Mouse (Mus musculus): Measurements from ENCODE around the gene Soga3. TPM values are rescaled to one million over a fixed set of nuclear protein-coding genes. Genes with fewer than 3 reads are reported as not detected.

Soga3 gene
- polyA plus RNA-seq, 1 experiment from 2014 or later = 110 TPM

GRCm38 (mm10) chr10:29217451-29217850 is 73.8 kb downstream of the Soga3 start:
- WGBS = 67% methylated on average over 2 of the region's 2 CpGs
- no peak for ATAC-seq (ENCODE audit: low read depth)
- H3K27ac ChIP-seq (ENCODE audit: low read depth, low read length) = no peak overlapping the region
- H3K4me2 ChIP-seq (ENCODE audit: low read depth, low read length) = no peak overlapping the region
- peaks cover 6% of the 10 kb centered on the region; the same call in 1 of the 2 replicates for H3K36me3 ChIP-seq (ENCODE audit: control insufficient read depth, insufficient read depth, low read length)
- no peaks in the 10 kb centered on the region for H3K9me3 ChIP-seq (ENCODE audit: control insufficient read depth, low read length)
- H3K9ac ChIP-seq (replicated peaks; ENCODE audit: low read depth, low read length) = no peak overlapping the region
- no peaks in the 10 kb centered on the region for H3K4me1 ChIP-seq (ENCODE audit: control insufficient read depth, insufficient read depth, low read length)
- no peak overlapping the region for H3K4me3 ChIP-seq (ENCODE audit: low read depth, low read length)
- H3K27me3 ChIP-seq (ENCODE audit: control insufficient read depth, insufficient read depth, low read length) = no peaks in the 10 kb centered on the region

DNA sequence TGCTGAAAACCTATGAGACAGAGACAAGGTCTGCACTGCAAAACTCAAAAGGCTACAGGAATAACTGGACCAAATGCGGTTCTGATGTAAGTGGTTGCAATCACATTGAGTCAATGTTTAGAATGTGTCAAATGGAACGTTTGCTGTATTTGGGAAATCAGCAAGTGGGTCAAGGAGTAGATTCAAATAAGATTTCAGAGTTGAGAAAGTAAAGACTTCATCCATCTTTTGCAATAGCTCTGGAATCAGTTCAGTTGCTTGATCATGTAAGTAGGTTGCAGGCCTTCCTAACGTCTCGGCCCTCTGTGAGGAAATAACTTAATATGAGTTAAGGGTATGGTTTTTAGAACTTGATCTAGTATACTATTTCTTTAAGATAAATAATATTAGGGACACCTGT is 81.7 kb downstream of the Soga3 start:
- Histone ChIP-seq H3K27me3 (ENCODE audit: control insufficient read depth, insufficient read depth, low read length) (no peaks in the 10 kb centered on the region), H3K4me3 (ENCODE audit: low read depth, low read length) (no peak overlapping the region), H3K36me3 (ENCODE audit: control insufficient read depth, insufficient read depth, low read length) (peaks cover 36% of the 10 kb centered on the region), H3K27ac (ENCODE audit: low read depth, low read length) (no peak overlapping the region), H3K9ac (replicated peaks; ENCODE audit: low read depth, low read length) (no peak overlapping the region), H3K4me1 (ENCODE audit: control insufficient read depth, insufficient read depth, low read length) (no peaks in the 10 kb centered on the region), H3K9me3 (ENCODE audit: control insufficient read depth, low read length) (no peaks in the 10 kb centered on the region), H3K4me2 (ENCODE audit: low read depth, low read length) (no peak overlapping the region)
- ATAC-seq (ENCODE audit: low read depth) = no peak
- whole genome bisulfite sequencing = 93% methylated on average over 4 of the region's 4 CpGs

DNA sequence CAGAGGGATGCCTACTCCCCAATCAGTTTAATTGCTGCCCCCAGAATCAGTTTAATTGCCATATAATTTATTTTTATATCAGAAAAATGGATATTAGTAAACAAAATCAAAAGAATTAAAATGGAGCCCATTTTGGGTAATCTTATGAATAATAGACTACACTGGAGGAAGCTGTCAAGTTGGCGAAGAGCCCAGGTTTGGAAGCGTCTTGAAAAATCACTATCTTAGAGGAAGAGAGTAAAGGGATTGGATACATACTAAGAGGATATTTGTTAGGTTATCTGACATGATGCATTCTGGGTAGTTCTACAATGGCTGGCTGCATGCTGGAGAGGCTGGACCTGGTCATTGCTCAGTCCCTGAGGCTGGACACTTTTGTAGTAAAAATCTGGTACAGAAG is 87.6 kb downstream of the Soga3 start:
- no peaks in the 10 kb centered on the region for H3K4me1 ChIP-seq (ENCODE audit: control insufficient read depth, insufficient read depth, low read length)
- no peak overlapping the region for H3K4me2 ChIP-seq (ENCODE audit: low read depth, low read length)
- ATAC-seq (ENCODE audit: low read depth) = no peak
- H3K36me3 ChIP-seq (ENCODE audit: control insufficient read depth, insufficient read depth, low read length) = peaks cover 10% of the 10 kb centered on the region; the same call in 1 of the 2 replicates
- no peak overlapping the region for H3K9ac ChIP-seq (replicated peaks; ENCODE audit: low read depth, low read length)
- no peaks in the 10 kb centered on the region for H3K9me3 ChIP-seq (ENCODE audit: control insufficient read depth, low read length)
- H3K27me3 ChIP-seq (ENCODE audit: control insufficient read depth, insufficient read depth, low read length) = no peaks in the 10 kb centered on the region
- H3K4me3 ChIP-seq (ENCODE audit: low read depth, low read length) = no peak overlapping the region
- H3K27ac ChIP-seq (ENCODE audit: low read depth, low read length) = no peak overlapping the region
- WGBS = 87% methylated on average over 2 of the region's 2 CpGs

Other genes with a start within 250 kb of the Soga3 start
- gene 2310057J18Rik, start 157.5 kb upstream of the Soga3 start, polyA plus RNA-seq (2014; fragmentation: Nextera tagmentation; extraction: Ambion mirVana) = not detected in 2 replicates
- gene Gm49353, start 55.1 kb downstream of the Soga3 start, polyA plus RNA-seq (2014; fragmentation: Nextera tagmentation; extraction: Ambion mirVana) = 12.1 and 14.9 TPM in 2 replicates
- 30.3 and 36.3 TPM in 2 replicates for gene 9330159F19Rik, start 67.8 kb downstream of the Soga3 start, polyA plus RNA-seq (2014; fragmentation: Nextera tagmentation; extraction: Ambion mirVana)
- gene Echdc1, start 169.3 kb downstream of the Soga3 start, polyA plus RNA-seq (2014; fragmentation: Nextera tagmentation; extraction: Ambion mirVana) = 28.7 and 30.4 TPM in 2 replicates
- 57.5 and 75.3 TPM in 2 replicates for gene Rnf146, start 218.6 kb downstream of the Soga3 start, polyA plus RNA-seq (2014; fragmentation: Nextera tagmentation; extraction: Ambion mirVana)